Mouse (Mus musculus) liver, embryonic 14.5 days (tissue): Measurements from ENCODE around the gene Efna1. TPM values are rescaled to one million over a fixed set of nuclear protein-coding genes. Genes with fewer than 3 reads are reported as not detected.

Source experiments
- ATAC-seq: fragments of 200-750 bp; cut with Nextera tagmentation; 2 replicates; pipeline ENCODE4 v1.8.0; 2017; ENCODE audit warnings: moderate number of reproducible peaks, mild to moderate bottlenecking, moderate library complexity; ENCODE audit not compliant: insufficient read depth
- DNase-seq, 3 experiments: peaks; one replicate each; pipeline ENCODE4 v3.0.0-alpha.2; 2012 to 2013; ENCODE audit warnings: low read depth in 3 of 3, low spot score in 3 of 3
- H3K27ac ChIP-seq: fragments of 300-500 bp; sonication (generic); 2 replicates; pipeline ENCODE4 v1.5.1; 2014; ENCODE audit warnings: moderate library complexity, mild to moderate bottlenecking, control low read depth, inconsistent platforms
- H3K27me3 ChIP-seq: fragments of 300-500 bp; sonication (generic); 2 replicates; pipeline ENCODE4 v1.6.1; 2014; ENCODE audit warnings: mild to moderate bottlenecking, low read length, moderate library complexity; ENCODE audit not compliant: control insufficient read depth, insufficient read depth
- H3K36me3 ChIP-seq: fragments of 300-500 bp; sonication (generic); replicated peaks from 2 replicates; pipeline ENCODE4 v1.6.1; 2014; ENCODE audit warnings: low read depth; ENCODE audit not compliant: control insufficient read depth, insufficient read depth
- H3K4me1 ChIP-seq, 2 experiments: fragments of 200-500 bp in 1 of 2; fragments of 300-500 bp in 1 of 2; sonication (generic) in 1 of 2; replicated peaks; 2 replicates each; pipeline ENCODE4 v1.6.1; 2012 to 2014; ENCODE audit warnings: antibody characterized with exemption in 1 of 2, inconsistent platforms in 1 of 2, low read length in 1 of 2; ENCODE audit not compliant: control insufficient read depth in 2 of 2, insufficient read depth in 2 of 2
- H3K4me2 ChIP-seq: fragments of 300-500 bp; sonication (generic); 2 replicates; pipeline ENCODE4 v1.6.1; 2014; ENCODE audit warnings: low read depth, mild to moderate bottlenecking, control low read depth, moderate library complexity
- H3K4me3 ChIP-seq, 2 experiments: fragments of 200-500 bp in 1 of 2; fragments of 300-500 bp in 1 of 2; sonication (generic) in 1 of 2; 2 replicates each; pipeline ENCODE4 v1.5.1; 2012 to 2014; ENCODE audit warnings: low read depth in 2 of 2, low read length in 2 of 2, mild to moderate bottlenecking in 2 of 2, control low read depth in 1 of 2, inconsistent platforms in 1 of 2, moderate library complexity in 1 of 2; ENCODE audit not compliant: insufficient read depth in 1 of 2
- H3K9ac ChIP-seq: fragments of 300-500 bp; sonication (generic); replicated peaks from 2 replicates; pipeline ENCODE4 v1.6.1; 2014; ENCODE audit warnings: mild to moderate bottlenecking, control low read depth, moderate library complexity
- H3K9me3 ChIP-seq: fragments of 300-500 bp; sonication (generic); 2 replicates; pipeline ENCODE4 v1.6.1; 2016; ENCODE audit warnings: low read length, mixed read lengths; ENCODE audit not compliant: control insufficient read depth
- CTCF ChIP-seq: IDR thresholded peaks from 2 replicates; pipeline ENCODE4 v1.5.1; 2016; ENCODE audit warnings: antibody characterized with exemption, low read depth, control low read depth
- EP300 ChIP-seq: IDR thresholded peaks from 2 replicates; pipeline ENCODE4 v1.6.1; 2016; ENCODE audit warnings: antibody characterized with exemption, low read depth
- WGBS: fragments of 180-500 bp; shearing (Covaris S2); extraction: QIAGEN DNeasy Blood & Tissue Kit; methylation state at CpG from one replicate; pipeline ENCODE4 v1.1.7; 2014; ENCODE audit not compliant: insufficient replicate concordance; 5-methylcytosine and 5-hydroxymethylcytosine counted together
- polyA plus RNA-seq, 2 experiments: library from polyadenylated mRNA; depleted of rRNA in 1 of 2; stranded (reverse) in 1 of 2; unstranded in 1 of 2; fragments of >200 nt; fragmentation: Nextera tagmentation in 1 of 2; extraction: Ambion mirVana in 1 of 2; gene quantifications; 2 replicates each; pipeline versions ENCODE4 v1.2.1 to v1.2.3; 2012 to 2014

Efna1 gene
- polyA plus RNA-seq, 2 experiments = 2.9 to 3.7 TPM

- no peak overlapping the region for H3K4me3 ChIP-seq
- peaks cover 55% of the 10 kb centered on the region for H3K27me3 ChIP-seq
- no peak for ATAC-seq
- WGBS = 15% methylated on average over 40 of the region's 40 CpGs
- no peak overlapping the region; the same call in 1 of the 2 replicates for H3K4me2 ChIP-seq
- no peak overlapping the region for H3K27ac ChIP-seq
- TF ChIP-seq CTCF = no peak
- no peak for TF ChIP-seq EP300
- DNase-seq = no peak
- H3K36me3 ChIP-seq = no peaks in the 10 kb centered on the region
- no peaks in the 10 kb centered on the region; a peak in 1 of 4 replicates for H3K4me1 ChIP-seq
- no peak overlapping the region for H3K9ac ChIP-seq
- no peaks in the 10 kb centered on the region for H3K9me3 ChIP-seq
These were observed 35.2 kb upstream of the Efna1 start for GRCm38 (mm10) chr3:89315930-89316831.

- TF ChIP-seq EP300 = no peak
- TF ChIP-seq CTCF = peak; percentile 95
- H3K4me3 ChIP-seq = no peak overlapping the region
- peaks cover 47% of the 10 kb centered on the region for H3K27me3 ChIP-seq
- 7% methylated on average over 21 of the region's 26 CpGs for WGBS
- ATAC-seq = no peak
- H3K4me2 ChIP-seq = peak overlapping the region; percentile 43
- no peak overlapping the region for H3K27ac ChIP-seq
- H3K36me3 ChIP-seq = no peaks in the 10 kb centered on the region
- no peak overlapping the region for H3K9ac ChIP-seq
- DNase-seq = no peak
- no peaks in the 10 kb centered on the region; a peak in 1 of 4 replicates for H3K4me1 ChIP-seq
- H3K9me3 ChIP-seq = no peaks in the 10 kb centered on the region
These were observed 34.4 kb upstream of the Efna1 start for GRCm38 (mm10) chr3:89315195-89315929.

- no peak overlapping the region for H3K27ac ChIP-seq
- DNase-seq (no peak), ATAC-seq (no peak)
- TF ChIP-seq EP300 (no peak), CTCF (no peak)
- WGBS = 48% methylated on average over 2 of the region's 2 CpGs
- H3K4me3 ChIP-seq = no peak overlapping the region
- H3K9ac ChIP-seq = no peak overlapping the region
- H3K9me3 ChIP-seq = no peaks in the 10 kb centered on the region
- H3K27me3 ChIP-seq = peaks cover 41% of the 10 kb centered on the region
- no peaks in the 10 kb centered on the region for H3K4me1 ChIP-seq
- no peaks in the 10 kb centered on the region for H3K36me3 ChIP-seq
- H3K4me2 ChIP-seq = no peak overlapping the region
These were observed 33.8 kb upstream of the Efna1 start for GRCm38 (mm10) chr3:89314791-89315190.

GRCm38 (mm10) chr3:89314340-89314739, 33.4 kb upstream of the Efna1 start:
- DNase-seq (no peak), ATAC-seq (no peak)
- no peak for TF ChIP-seq CTCF
- no peak for TF ChIP-seq EP300
- Histone ChIP-seq H3K4me1 (no peaks in the 10 kb centered on the region), H3K4me3 (no peak overlapping the region), H3K27me3 (peaks cover 37% of the 10 kb centered on the region), H3K9ac (no peak overlapping the region), H3K36me3 (no peaks in the 10 kb centered on the region), H3K27ac (no peak overlapping the region), H3K4me2 (no peak overlapping the region), H3K9me3 (no peaks in the 10 kb centered on the region)
- WGBS = 53% methylated on average over 5 of the region's 5 CpGs

GRCm38 (mm10) chr3:89308089-89308488, 27.1 kb upstream of the Efna1 start:
- H3K4me3 ChIP-seq = no peak overlapping the region
- DNase-seq = peak in 1 of 3 experiments; percentile 26
- peaks cover 0 to 3% of the 10 kb centered on the region in 2 experiments; a peak in 1 of 4 replicates for H3K4me1 ChIP-seq
- H3K4me2 ChIP-seq = no peak overlapping the region
- no peaks in the 10 kb centered on the region for H3K9me3 ChIP-seq
- H3K9ac ChIP-seq = no peak overlapping the region
- no peaks in the 10 kb centered on the region for H3K36me3 ChIP-seq
- WGBS = 4% methylated on average over 9 of the region's 9 CpGs
- ATAC-seq = 0 out of 2 replicates have a peak, but pooled peaks have one; percentile 8
- TF ChIP-seq CTCF (peak; percentile 87), EP300 (no peak)
- no peak overlapping the region for H3K27ac ChIP-seq
- H3K27me3 ChIP-seq = no peaks in the 10 kb centered on the region
